Mouse (Mus musculus) A20 (cell line): ENCODE results near the gene Cnnm2.

Experiments
- DNase-seq: peaks from one replicate; pipeline ENCODE4 v3.0.0-alpha.2; 2011; ENCODE audit warnings: low read depth, low spot score

Cnnm2 gene

GRCm38 (mm10) chr19:46799903-46800583 lies 38.6 kb downstream of the Cnnm2 start:
- no peak for DNase-seq

GRCm38 (mm10) chr19:46801492-46801891 lies 40.1 kb downstream of the Cnnm2 start:
- DNase-seq, result no peak

GRCm38 (mm10) chr19:46802306-46802705 lies 40.9 kb downstream of the Cnnm2 start:
- DNase-seq, result no peak

GRCm38 (mm10) chr19:46803732-46804131 lies 42.3 kb downstream of the Cnnm2 start:
- no peak for DNase-seq

GRCm38 (mm10) chr19:46804751-46805150 lies 43.4 kb downstream of the Cnnm2 start:
- no peak for DNase-seq

GRCm38 (mm10) chr19:46805933-46806688 lies 44.7 kb downstream of the Cnnm2 start:
- DNase-seq, result no peak

GRCm38 (mm10) chr19:46808261-46808660 lies 46.9 kb downstream of the Cnnm2 start:
- DNase-seq, result no peak

GRCm38 (mm10) chr19:46809031-46809430 lies 47.6 kb downstream of the Cnnm2 start:
- no peak for DNase-seq

- no peak for DNase-seq
Observed at GRCm38 (mm10) chr19:46819276-46819675, 57.9 kb downstream of the Cnnm2 start.

GRCm38 (mm10) chr19:46822491-46822890 lies 61.1 kb downstream of the Cnnm2 start:
- no peak for DNase-seq

GRCm38 (mm10) chr19:46823759-46824158 lies 62.4 kb downstream of the Cnnm2 start:
- DNase-seq, result no peak

GRCm38 (mm10) chr19:46824867-46825266 lies 63.5 kb downstream of the Cnnm2 start:
- no peak for DNase-seq

GRCm38 (mm10) chr19:46827654-46828165 lies 66.3 kb downstream of the Cnnm2 start:
- no peak for DNase-seq

GRCm38 (mm10) chr19:46828961-46829360 lies 67.6 kb downstream of the Cnnm2 start:
- no peak for DNase-seq

- no peak for DNase-seq
Observed at GRCm38 (mm10) chr19:46831381-46831780, 70.0 kb downstream of the Cnnm2 start.

- DNase-seq, result no peak
Observed at GRCm38 (mm10) chr19:46834301-46834700, 72.9 kb downstream of the Cnnm2 start.

GRCm38 (mm10) chr19:46835339-46835738 lies 73.9 kb downstream of the Cnnm2 start:
- DNase-seq, result no peak

- DNase-seq, result no peak
Observed at GRCm38 (mm10) chr19:46836085-46836484, 74.7 kb downstream of the Cnnm2 start.

GRCm38 (mm10) chr19:46837290-46838079 lies 76.1 kb downstream of the Cnnm2 start:
- DNase-seq, result no peak

GRCm38 (mm10) chr19:46841016-46841415 lies 79.6 kb downstream of the Cnnm2 start:
- DNase-seq, result no peak

GRCm38 (mm10) chr19:46843030-46843429 lies 81.6 kb downstream of the Cnnm2 start:
- no peak for DNase-seq

- no peak for DNase-seq
Observed at GRCm38 (mm10) chr19:46846056-46846455, 84.7 kb downstream of the Cnnm2 start.
